Mouse (Mus musculus) T-helper 2 cell (primary cell): ENCODE measurements around the gene Tk1.
"Not testable (repeated sequence)": the region's sequence is repeated elsewhere in the genome, so short reads cannot be mapped to it uniquely, and the experiment has no call there.

Experiments
- in situ Hi-C: fragments of 300-600 bp; cut with MboI, MseI; formaldehyde crosslinking; loops from one replicate; pipeline ENCODE4 v1.15.1; 2025; ENCODE audit warnings: high pct_unique_total_duplicates

Tk1 gene

DNA sequence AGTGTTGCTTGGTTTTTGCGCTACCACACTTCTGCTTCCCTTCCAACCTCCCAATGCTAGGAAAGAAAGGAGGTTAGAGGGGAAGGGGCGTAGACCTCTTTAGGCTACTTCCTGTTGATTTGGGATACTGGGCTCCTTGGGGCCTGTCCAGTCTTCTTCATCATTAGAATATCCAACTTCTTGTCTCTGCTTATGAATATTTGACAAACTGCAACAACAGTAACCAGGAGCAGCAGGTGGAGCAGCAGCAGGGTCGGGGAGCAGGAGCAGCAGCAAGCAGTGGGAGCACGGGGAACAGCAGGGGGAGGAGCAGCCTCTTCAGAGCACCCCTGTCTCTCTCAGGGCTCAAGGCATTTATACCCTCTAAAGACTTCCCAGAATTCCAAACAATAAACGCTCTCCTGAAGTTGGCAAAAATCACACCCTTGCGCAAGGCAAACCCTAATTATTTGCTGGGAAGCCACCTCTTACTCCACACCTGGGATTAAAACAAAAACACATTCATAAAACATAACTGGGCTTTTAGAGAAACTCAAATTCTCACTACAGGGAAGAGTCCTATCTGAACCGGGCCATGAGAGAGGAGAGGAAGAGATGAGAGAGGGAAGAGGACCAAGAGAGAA lies 21.8 kb upstream of the Tk1 start:
- in situ Hi-C loops = no loop called here

DNA sequence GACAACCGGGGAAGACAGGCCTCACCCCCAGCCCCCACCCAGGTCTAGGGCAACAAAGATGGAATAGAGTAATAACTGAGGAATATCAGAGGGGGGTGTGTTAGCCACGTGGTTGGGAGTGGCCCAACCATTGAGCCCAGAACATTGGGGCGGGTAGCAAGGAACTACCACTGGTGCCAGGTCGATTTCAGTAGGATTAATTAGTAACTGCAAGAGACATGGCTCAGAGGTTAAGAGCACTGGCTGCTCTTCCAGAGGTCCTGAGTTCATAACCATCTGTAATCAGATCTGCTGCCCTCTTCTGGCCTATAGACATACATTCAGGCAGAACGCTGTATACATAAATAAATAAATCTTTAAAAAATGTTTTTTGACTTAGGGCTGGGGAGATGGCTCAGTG lies 20.7 kb upstream of the Tk1 start:
- in situ Hi-C loops = no loop called here

DNA sequence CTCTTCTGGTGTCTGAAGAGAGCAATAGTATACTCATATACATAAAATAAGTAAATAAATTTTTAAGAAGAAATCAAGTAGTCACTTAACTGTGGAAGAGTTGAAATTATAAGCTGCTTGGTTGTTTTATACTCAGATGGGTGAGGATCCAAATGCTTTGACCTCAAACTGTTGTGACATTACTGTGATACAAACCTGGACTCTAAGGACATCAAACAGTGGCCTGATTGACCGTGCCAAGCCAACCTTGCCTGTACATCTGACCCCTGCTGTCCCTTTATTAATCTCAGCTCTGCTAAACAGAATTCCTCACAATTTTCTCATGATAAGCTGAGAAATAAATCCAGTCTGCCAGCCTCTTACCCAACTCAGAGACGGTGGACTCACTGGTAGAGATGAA lies 19.8 kb upstream of the Tk1 start:
- in situ Hi-C loops = no loop called here

DNA sequence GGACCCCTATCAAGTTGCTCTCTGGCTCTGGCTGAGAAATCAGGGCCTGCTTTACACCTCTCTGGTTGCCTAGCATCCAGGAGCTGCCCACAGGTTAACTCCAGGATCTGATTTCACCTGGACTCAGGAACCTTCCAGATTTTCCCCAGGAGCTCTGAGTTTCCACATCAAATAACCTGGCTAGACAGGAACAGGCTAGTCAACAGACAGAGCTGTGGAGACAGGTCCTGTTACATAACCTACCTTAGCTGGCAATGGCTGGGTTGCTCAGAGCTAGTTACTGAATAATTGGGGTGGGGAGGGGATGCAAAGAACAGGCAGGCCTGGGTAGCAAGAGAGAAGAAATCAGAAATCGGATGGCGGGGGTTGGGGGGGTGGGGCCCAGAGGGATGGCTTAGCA lies 19.1 kb upstream of the Tk1 start:
- in situ Hi-C loops = loop anchor here (5.0 kb wide), 1 partner anchor 32 kb away; no protein-coding TSS in a partner anchor

DNA sequence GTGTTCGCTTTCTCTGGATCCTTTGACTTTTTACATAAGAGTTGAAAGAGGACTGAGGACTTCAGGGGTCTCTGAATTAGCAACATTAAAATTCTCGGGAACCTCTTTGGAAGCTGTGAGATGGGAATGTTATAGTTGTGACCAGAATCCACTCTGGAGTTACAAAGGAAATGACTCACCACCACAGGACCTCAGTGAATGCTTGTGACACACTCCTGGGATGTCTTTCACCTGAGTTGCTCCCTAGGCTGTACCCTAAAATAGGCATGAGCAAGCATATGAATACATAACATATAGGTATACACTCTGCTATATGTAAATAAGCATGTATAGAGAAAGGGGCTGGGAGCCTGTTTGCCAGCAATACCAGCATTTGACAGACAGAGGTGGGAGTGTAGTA lies 17.5 kb upstream of the Tk1 start:
- in situ Hi-C loops = loop anchor here (5.0 kb wide), 1 partner anchor 34 kb away; no protein-coding TSS in a partner anchor

DNA sequence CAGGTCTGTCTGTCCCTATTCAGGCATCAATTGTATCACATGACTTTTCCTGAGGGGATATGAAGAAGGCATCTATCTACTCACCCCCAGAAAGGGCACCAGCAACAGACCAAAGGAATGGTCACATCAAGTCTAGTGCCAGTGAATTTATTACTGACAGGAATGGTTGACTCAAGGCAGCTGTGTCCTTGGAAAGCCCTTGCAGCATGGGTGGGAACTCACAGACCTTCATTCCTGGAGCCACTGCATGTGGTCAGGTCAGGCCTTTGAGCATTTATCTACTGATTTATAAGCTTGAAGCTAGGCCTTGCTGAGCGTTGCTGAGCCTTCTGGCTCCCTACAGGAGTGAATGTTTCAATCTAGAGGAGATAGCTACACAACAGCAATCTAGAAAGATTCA lies 15.0 kb upstream of the Tk1 start:
- in situ Hi-C loops = loop anchor here (5.0 kb wide), 1 partner anchor 36 kb away; no protein-coding TSS in a partner anchor

DNA sequence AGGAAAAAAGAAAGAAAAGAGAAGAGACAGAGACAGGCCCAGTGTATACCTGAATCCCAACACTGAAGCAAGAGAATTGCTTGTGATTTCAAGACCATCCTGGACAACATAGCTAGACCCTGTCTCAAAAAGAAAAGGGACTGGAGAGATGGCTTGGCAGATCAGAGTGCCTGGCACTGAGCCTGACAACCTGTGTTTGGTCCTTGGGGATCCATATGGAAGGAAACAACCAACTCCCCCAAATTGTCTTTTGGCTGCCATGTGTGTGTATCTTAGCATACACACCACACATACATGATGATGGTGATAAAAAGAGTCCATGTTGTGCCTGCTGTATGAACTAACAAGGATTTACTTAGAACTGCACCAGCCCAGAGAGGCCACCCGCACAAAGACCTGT lies 13.1 kb upstream of the Tk1 start:
- in situ Hi-C loops = no loop called here

DNA sequence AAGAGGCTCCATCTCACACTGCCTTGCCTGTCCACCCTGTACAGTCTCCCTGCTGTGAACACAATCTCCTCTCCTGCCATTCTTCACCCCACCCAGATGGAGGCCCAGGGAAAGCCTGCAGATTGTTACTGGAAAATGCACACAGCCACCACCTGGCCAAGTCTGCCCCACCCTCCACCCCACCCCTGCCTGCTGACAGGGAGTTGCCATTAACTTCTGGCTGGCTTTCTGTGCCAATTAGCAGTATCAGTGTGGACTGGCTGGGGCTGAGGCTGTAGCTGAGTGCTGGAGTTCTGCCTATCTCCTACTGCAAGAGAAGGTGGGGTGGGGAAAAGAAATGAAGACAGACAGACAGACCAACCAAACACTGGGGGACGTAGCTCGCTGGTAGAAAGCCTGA lies 12.7 kb upstream of the Tk1 start:
- in situ Hi-C loops = no loop called here

DNA sequence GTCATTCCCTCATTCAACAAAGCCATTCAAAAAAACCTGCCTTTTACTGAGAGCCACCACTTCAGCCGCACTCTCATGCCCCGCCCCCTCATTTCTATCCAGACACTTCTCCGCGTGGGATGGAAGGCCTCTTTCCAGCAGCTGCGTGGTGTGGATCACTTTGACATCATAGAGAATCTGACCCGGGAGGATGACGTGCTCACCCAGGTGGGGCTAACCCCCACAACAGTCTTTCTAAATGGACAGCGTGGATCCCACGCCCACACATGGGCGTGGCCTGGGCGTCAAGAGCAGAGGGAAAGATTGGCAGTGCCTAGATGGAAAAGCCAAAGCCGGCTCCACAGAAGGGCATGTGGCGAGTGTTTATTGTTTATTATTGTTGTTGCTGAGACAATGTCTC lies 10.4 kb upstream of the Tk1 start:
- in situ Hi-C loops = no loop called here

DNA sequence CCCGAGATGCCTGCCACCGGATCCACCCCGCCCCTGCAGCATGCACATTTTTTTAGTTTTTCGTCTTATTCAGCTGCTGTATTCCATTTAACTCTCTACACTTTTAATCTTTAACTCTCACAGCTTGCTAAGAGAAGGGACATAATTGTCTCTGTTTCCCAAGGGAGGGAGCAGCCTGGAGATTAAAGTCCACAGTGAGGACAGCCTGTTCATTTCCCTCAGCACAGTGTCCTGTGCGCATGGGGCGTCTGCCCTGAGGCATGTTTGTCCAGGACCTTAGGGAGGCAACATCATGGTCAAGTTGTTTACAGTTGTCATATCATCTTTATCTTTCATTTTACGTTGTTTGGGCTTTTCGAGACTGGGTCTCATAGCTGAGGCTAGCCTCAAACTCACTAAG lies 8.2 kb upstream of the Tk1 start:
- in situ Hi-C loops = no loop called here

DNA sequence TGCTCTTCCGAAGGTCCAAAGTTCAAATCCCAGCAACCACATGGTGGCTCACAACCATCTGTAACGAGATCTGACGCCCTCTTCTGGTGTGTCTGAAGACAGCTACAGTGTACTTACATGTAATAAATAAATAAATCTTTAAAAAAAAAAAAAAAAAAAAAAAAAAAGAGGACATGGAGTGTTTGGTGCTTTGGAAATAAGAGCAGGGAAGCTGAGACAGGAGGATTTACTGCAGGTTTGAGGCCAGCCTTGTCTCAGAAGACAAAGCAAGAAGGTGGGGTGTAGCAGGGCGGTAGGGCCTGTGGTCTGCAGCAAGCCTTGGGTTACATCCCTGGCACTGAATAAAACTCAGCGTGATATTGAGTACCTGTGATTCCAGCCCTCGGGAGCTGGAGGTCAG lies 7.6 kb upstream of the Tk1 start:
- in situ Hi-C loops = not testable (repeated sequence)

DNA sequence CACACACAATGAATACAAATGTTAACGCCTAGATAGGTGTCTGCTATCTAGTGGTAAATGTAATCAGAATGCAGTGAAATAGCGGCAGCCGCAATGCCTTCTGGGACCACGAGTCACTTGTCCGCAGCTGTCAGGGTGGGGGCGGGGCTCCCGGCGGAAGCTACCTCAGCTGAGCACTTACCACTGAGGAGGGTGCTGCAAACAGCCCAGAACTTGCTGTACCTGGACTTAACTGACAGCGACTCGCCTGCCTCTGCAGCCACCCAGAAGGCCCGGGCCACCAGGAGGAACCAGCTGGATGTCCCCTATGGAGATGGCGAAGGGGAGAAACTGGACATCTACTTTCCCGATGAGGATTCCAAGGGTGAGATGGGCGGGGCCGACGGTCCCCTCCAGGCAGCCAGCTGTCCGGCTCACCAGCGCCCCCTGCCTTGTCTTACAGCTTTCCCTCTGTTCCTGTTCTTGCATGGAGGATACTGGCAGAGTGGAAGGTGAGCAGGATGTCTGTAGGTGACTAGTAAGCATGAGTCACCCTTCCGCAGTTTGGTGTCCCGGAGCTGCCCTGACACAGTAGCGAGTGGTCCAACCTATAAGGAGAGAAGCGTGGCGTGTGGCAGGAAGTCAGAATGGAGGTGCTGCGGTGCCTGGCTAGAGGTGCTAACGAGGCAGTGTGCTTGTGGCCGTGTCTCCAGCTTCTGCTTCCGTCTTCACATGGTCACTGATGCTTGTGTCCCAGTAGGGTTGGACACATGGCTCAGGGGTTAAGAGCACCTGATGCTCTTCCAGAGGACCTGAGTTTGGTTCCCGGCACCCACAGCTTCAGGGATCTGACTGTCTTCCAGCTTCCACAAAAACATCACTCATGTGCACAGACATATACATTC lies 6.4 kb upstream of the Tk1 start:
- in situ Hi-C loops = no loop called here

DNA sequence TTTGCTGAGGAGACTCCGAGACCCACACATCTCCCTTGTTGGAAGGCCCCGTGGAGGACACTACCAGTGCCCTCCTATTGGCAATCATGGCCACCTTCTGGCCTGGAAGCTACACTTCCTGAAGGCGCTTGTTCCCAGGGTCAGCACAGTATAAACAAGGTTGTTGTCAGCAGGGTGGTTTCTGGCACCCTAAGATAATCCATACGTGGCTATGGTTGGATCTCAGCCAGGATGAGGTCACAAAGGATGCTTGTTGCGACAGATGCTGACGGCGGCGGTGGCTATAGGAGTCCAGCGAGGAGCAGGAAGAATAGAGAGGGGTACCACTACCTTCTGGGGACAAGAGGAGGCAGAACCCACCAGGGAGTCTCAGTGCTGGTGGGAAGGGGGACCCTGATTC lies 4.5 kb upstream of the Tk1 start:
- in situ Hi-C loops = no loop called here

DNA sequence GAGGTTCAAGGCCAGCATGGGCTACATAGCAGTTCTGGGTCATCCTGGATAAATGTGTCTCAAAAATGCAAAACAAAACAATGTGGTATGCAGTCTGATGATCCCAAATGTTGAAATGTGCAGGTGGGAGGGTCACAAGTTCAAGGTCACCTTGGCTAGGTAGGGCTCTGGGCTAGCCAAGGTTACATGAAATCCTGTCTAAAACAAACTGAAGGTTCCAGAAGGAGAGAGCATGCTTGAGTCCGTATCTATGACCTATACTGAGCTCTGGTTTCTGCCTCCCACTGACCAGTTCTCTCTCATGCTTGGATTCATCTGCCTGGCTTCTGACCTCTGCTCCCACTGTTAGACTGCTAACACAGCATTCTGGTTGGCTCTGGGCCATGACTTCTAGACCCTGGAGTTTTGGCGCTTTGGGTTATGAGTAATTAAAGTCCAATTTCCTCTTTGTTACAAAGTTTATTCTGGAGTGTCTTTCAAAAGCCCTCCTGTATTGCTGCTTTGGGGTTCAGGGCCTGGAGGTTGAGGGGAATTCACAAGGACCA lies 3.9 kb upstream of the Tk1 start:
- in situ Hi-C loops = no loop called here

DNA sequence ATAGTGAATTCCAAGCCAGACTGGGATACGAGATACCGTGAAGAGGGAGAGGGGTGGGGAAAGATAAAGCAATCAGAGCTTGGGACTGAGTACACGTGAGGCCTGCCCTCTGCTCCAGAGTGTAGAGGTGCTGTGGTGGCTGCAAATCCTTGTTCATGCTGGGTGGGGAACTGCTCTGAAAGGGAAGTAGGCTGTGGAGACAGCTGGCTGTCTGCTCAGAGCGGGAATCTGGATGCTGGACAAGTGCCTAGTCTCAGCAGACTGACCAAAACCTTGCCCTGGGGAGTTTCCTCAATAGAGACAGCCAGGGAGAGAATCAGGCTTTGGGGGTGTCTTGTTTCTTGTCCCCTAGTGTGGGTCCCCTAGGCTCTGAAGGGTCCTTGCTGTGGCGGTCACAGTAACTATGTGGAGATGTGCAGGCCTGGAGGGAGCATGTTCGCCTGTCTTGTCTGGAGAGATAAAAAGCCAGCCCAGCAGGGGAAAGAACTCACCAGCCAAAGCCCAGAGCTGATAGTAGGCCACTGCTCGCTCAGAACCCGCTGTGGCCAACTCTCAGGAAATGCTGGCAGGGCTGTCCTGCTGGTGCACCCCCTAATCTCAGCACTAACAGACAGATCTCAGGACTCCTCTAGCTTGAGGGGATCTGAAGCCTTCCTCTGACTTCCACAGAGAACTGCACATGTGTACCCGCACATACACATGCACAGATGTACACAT lies 3.2 kb upstream of the Tk1 start:
- in situ Hi-C loops = no loop called here

DNA sequence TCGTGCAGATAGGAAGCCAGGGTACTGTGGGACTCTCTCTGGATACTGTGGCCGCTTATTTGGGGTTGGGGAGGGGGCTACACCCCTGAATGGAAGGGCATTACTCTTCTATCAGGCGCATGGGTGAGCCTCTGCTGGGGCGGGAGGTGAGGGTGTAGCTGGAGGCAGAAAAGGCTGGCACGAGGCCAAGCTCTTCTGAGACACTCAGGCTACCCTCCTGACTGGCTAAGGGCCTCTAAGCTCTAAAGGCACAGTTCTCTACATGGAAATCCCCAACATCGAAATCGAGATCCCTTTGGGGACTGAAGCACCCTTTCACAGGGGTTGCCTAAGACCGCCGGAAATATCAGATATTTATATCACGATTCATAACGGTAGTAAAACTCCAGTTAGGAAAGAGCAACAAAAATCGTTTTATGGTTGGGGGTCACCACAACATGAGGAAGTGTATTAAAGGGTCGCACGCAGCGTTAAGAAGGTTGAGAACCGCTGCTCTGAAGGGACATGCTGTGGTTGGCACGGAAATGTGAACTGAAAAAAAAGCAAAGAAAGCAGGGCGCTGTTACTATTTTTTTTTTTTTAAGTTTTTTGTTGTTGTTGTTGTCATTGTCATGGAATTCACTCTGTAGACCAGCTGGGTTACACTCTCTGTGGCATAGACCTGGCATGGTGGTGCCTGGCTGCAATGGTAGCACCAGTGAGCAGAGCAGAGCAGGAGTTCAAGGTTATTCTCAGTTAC lies 2.4 kb upstream of the Tk1 start:
- in situ Hi-C loops = no loop called here

DNA sequence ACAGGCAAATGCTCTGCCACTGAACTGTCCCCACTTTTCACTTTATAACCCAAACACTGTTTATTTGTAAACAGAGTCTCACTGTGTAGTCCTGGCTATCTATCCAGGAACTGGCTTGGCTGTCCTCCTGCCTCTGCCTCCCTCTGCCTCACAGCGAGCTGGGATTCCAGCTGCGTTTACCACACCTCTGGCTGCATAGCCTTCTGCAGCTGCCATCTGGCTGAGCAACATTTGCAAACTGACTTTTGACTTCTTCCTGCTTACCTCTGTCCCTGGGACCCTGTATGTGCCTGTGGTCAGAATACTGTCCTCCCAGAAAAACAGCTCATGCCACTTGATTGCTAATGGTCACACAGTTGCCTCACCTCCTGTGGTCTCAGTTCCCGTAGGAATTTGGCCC lies 1.5 kb upstream of the Tk1 start:
- in situ Hi-C loops = no loop called here

DNA sequence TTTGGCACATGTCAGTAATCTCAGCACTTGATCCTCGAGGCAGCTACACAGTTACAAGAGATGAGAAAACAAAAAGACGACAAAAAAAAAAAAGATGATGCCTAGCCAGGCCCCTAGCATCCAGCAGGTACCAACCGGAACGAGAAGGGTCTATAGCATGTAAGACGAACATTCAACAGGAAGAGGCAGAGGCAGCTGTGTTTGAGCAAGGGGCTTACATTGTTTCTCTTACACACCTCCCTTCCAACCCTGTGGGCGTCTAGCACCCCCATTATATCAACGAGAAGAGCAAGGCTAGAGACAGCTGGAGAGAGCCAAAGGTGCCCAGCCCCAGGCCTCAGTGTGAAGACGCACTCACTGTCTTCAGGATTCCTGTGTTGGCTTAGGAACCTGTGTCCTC lies 1.0 kb upstream of the Tk1 start:
- in situ Hi-C loops = no loop called here

DNA sequence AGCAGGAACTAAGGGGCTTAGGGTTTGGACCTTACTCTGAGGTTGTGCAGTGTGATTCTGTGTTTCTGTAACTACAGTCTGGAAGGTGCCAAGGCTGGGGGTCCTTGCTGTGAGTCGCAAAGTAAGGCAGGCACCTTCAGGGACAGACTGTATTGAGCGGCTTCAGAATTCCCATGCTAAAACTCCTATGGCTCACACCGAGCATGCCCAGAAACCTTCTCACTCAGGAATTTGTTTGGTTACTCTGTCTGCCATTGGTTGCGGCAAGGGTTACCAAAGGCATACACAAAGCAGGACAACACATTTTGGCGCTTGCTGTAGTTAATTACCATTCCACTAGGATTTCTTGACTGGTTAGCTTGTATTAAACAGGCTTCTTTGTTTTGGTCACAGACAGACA lies 272 bp upstream of the Tk1 start:
- in situ Hi-C loops = no loop called here

DNA sequence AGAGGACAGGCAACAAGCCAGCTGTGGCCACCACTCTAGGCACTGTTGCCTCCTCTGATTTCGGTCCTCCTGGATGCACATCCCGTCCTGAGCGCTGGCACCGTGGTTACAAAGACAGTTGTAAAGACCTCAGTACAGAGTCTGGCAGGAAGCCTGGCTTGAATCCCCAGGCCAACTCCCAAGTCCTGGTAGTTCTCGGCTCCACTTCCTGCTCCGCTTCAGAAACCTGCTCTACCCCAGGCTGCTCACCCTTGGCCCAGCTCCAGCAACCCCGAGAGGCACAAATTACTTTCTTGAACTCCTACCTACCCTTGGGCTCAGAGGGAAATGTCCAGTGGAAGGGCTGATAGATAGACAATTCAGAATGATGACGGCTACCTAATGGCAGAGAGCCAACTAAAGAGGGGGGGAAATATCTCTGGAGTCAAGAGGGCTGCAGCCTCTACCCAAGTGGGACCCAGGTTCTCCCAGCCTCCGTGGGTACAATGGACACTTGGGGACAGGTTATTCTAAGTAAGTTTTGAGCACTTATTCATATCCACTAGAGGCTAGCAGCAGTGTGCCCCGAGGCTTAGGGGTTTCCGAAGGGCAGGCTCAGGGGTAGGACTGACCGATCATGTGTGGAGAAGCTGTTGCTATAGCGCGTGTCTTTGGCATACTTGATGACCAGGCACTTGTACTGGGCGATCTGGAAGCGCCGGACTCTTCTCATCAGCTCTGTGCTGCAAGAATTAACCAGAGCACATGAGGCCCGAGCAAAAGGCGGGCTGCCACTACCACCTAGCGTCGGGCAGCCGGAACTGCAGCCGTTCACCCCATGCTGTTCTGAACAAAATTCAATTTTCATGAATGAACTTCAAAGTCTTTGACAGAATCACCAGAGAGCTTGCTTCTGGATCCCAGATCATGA lies 1.6 kb downstream of the Tk1 start:
- in situ Hi-C loops = loop anchor here (5.0 to 25.0 kb wide), 2 partner anchors 72 to 1437 kb away; no protein-coding TSS in a partner anchor
